Mouse (Mus musculus): ENCODE data around the gene Lrmda. TPM values are rescaled to one million over a fixed set of nuclear protein-coding genes. Genes with fewer than 3 reads are reported as not detected.

Lrmda gene
- polyA plus RNA-seq, 1 experiment from 2014 or later, result not detected

GRCm38 (mm10) chr14:21999588-21999987 lies 19.9 kb upstream of the Lrmda start:
- DNase-seq (ENCODE audit: low spot score) (no peak), ATAC-seq (replicated peaks; ENCODE audit: low FRiP score) (no peak)
- no peaks in the 10 kb centered on the region for H3K9me3 ChIP-seq (ENCODE audit: control insufficient read depth, low read length)
- H3K4me3 ChIP-seq (ENCODE audit: low read depth, low read length), result no peak overlapping the region
- no peak overlapping the region for H3K27ac ChIP-seq (ENCODE audit: low read depth, low read length)
- H3K4me2 ChIP-seq (ENCODE audit: low read depth, low read length, severe bottlenecking), result no peak overlapping the region
- WGBS, result 92% methylated on average over 4 of the region's 4 CpGs
- no peaks in the 10 kb centered on the region; the same call in 1 of the 2 replicates for H3K4me1 ChIP-seq (replicated peaks; ENCODE audit: control insufficient read depth, insufficient read depth, low read length)
- H3K36me3 ChIP-seq (ENCODE audit: control insufficient read depth, insufficient read depth, low read length), result no peaks in the 10 kb centered on the region
- H3K9ac ChIP-seq (ENCODE audit: low read length), result no peak overlapping the region
- H3K27me3 ChIP-seq (ENCODE audit: control insufficient read depth, insufficient read depth, low read length), result peaks cover 17% of the 10 kb centered on the region

- no peak overlapping the region for H3K4me2 ChIP-seq (ENCODE audit: low read depth, low read length, severe bottlenecking)
- DNase-seq (ENCODE audit: low spot score) (no peak), ATAC-seq (replicated peaks; ENCODE audit: low FRiP score) (no peak)
- no peak overlapping the region for H3K9ac ChIP-seq (ENCODE audit: low read length)
- H3K4me3 ChIP-seq (ENCODE audit: low read depth, low read length), result no peak overlapping the region
- H3K9me3 ChIP-seq (ENCODE audit: control insufficient read depth, low read length), result no peaks in the 10 kb centered on the region
- peaks cover 3% of the 10 kb centered on the region; the same call in 1 of the 2 replicates for H3K4me1 ChIP-seq (replicated peaks; ENCODE audit: control insufficient read depth, insufficient read depth, low read length)
- WGBS, result 84% methylated on average over 1 of the region's 1 CpGs
- H3K27ac ChIP-seq (ENCODE audit: low read depth, low read length), result no peak overlapping the region
- H3K36me3 ChIP-seq (ENCODE audit: control insufficient read depth, insufficient read depth, low read length), result no peaks in the 10 kb centered on the region
- H3K27me3 ChIP-seq (ENCODE audit: control insufficient read depth, insufficient read depth, low read length), result peaks cover 16% of the 10 kb centered on the region
These were observed 16.3 kb upstream of the Lrmda start for GRCm38 (mm10) chr14:22003231-22003630.

GRCm38 (mm10) chr14:22003631-22004030 lies 15.9 kb upstream of the Lrmda start:
- H3K36me3 ChIP-seq (ENCODE audit: control insufficient read depth, insufficient read depth, low read length), result no peaks in the 10 kb centered on the region
- no peaks in the 10 kb centered on the region for H3K9me3 ChIP-seq (ENCODE audit: control insufficient read depth, low read length)
- no peak overlapping the region for H3K27ac ChIP-seq (ENCODE audit: low read depth, low read length)
- no peak overlapping the region for H3K9ac ChIP-seq (ENCODE audit: low read length)
- no peak overlapping the region for H3K4me2 ChIP-seq (ENCODE audit: low read depth, low read length, severe bottlenecking)
- no peak for DNase-seq (ENCODE audit: low spot score)
- peaks cover 3% of the 10 kb centered on the region; the same call in 1 of the 2 replicates for H3K4me1 ChIP-seq (replicated peaks; ENCODE audit: control insufficient read depth, insufficient read depth, low read length)
- WGBS, result 88% methylated on average over 4 of the region's 4 CpGs
- no peak for ATAC-seq (replicated peaks; ENCODE audit: low FRiP score)
- H3K27me3 ChIP-seq (ENCODE audit: control insufficient read depth, insufficient read depth, low read length), result peaks cover 16% of the 10 kb centered on the region
- no peak overlapping the region for H3K4me3 ChIP-seq (ENCODE audit: low read depth, low read length)

- DNase-seq (ENCODE audit: low spot score), result peak; percentile 61
These were observed 14.6 kb upstream of the Lrmda start for GRCm38 (mm10) chr14:22004943-22005342.

GRCm38 (mm10) chr14:22007006-22007405 lies 12.5 kb upstream of the Lrmda start:
- H3K27me3 ChIP-seq (ENCODE audit: control insufficient read depth, insufficient read depth, low read length), result peaks cover 16% of the 10 kb centered on the region
- ATAC-seq (replicated peaks; ENCODE audit: low FRiP score), result no peak
- no peak for DNase-seq (ENCODE audit: low spot score)
- no peak overlapping the region for H3K27ac ChIP-seq (ENCODE audit: low read depth, low read length)
- no peak overlapping the region for H3K4me3 ChIP-seq (ENCODE audit: low read depth, low read length)
- H3K36me3 ChIP-seq (ENCODE audit: control insufficient read depth, insufficient read depth, low read length), result no peaks in the 10 kb centered on the region
- 86% methylated on average over 6 of the region's 6 CpGs for WGBS
- H3K4me1 ChIP-seq (replicated peaks; ENCODE audit: control insufficient read depth, insufficient read depth, low read length), result peaks cover 3% of the 10 kb centered on the region; the same call in 1 of the 2 replicates
- H3K4me2 ChIP-seq (ENCODE audit: low read depth, low read length, severe bottlenecking), result no peak overlapping the region
- no peak overlapping the region for H3K9ac ChIP-seq (ENCODE audit: low read length)
- no peaks in the 10 kb centered on the region for H3K9me3 ChIP-seq (ENCODE audit: control insufficient read depth, low read length)

More at GRCm38 (mm10) chr14:22004943-22005342, 14.6 kb upstream of the Lrmda start:
- Histone ChIP-seq H3K4me1 (replicated peaks; ENCODE audit: control insufficient read depth, insufficient read depth, low read length) (peaks cover 3% of the 10 kb centered on the region; the same call in 1 of the 2 replicates), H3K4me3 (ENCODE audit: low read depth, low read length) (no peak overlapping the region), H3K27ac (ENCODE audit: low read depth, low read length) (no peak overlapping the region), H3K4me2 (ENCODE audit: low read depth, low read length, severe bottlenecking) (no peak overlapping the region), H3K9ac (ENCODE audit: low read length) (no peak overlapping the region), H3K27me3 (ENCODE audit: control insufficient read depth, insufficient read depth, low read length) (peaks cover 16% of the 10 kb centered on the region), H3K9me3 (ENCODE audit: control insufficient read depth, low read length) (no peaks in the 10 kb centered on the region), H3K36me3 (ENCODE audit: control insufficient read depth, insufficient read depth, low read length) (no peaks in the 10 kb centered on the region)
- 13% methylated on average over 4 of the region's 4 CpGs for WGBS
- peak; percentile 65 for ATAC-seq (replicated peaks; ENCODE audit: low FRiP score)

- Histone ChIP-seq H3K4me3 (ENCODE audit: low read depth, low read length) (no peak overlapping the region), H3K36me3 (ENCODE audit: control insufficient read depth, insufficient read depth, low read length) (no peaks in the 10 kb centered on the region), H3K27ac (ENCODE audit: low read depth, low read length) (no peak overlapping the region), H3K9me3 (ENCODE audit: control insufficient read depth, low read length) (no peaks in the 10 kb centered on the region), H3K4me1 (replicated peaks; ENCODE audit: control insufficient read depth, insufficient read depth, low read length) (peaks cover under 1% of the 10 kb centered on the region), H3K4me2 (ENCODE audit: low read depth, low read length, severe bottlenecking) (no peak overlapping the region), H3K27me3 (ENCODE audit: control insufficient read depth, insufficient read depth, low read length) (peaks cover 23% of the 10 kb centered on the region), H3K9ac (ENCODE audit: low read length) (no peak overlapping the region)
- ATAC-seq (replicated peaks; ENCODE audit: low FRiP score), result no peak
- DNase-seq (ENCODE audit: low spot score), result no peak
- 86% methylated on average over 5 of the region's 5 CpGs for WGBS
These were observed 5.2 kb upstream of the Lrmda start for GRCm38 (mm10) chr14:22014315-22014714.

- 72% methylated on average over 4 of the region's 4 CpGs for WGBS
- Histone ChIP-seq H3K4me1 (replicated peaks; ENCODE audit: control insufficient read depth, insufficient read depth, low read length) (peaks cover 4% of the 10 kb centered on the region), H3K4me3 (ENCODE audit: low read depth, low read length) (no peak overlapping the region), H3K4me2 (ENCODE audit: low read depth, low read length, severe bottlenecking) (no peak overlapping the region), H3K9me3 (ENCODE audit: control insufficient read depth, low read length) (no peaks in the 10 kb centered on the region), H3K9ac (ENCODE audit: low read length) (no peak overlapping the region), H3K36me3 (ENCODE audit: control insufficient read depth, insufficient read depth, low read length) (no peaks in the 10 kb centered on the region), H3K27me3 (ENCODE audit: control insufficient read depth, insufficient read depth, low read length) (peaks cover 27% of the 10 kb centered on the region), H3K27ac (ENCODE audit: low read depth, low read length) (no peak overlapping the region)
- ATAC-seq (replicated peaks; ENCODE audit: low FRiP score) (no peak), DNase-seq (ENCODE audit: low spot score) (no peak)
These were observed 4.7 kb upstream of the Lrmda start for GRCm38 (mm10) chr14:22014781-22015180.

GRCm38 (mm10) chr14:22017011-22017410 lies 2.5 kb upstream of the Lrmda start:
- no peak for ATAC-seq (replicated peaks; ENCODE audit: low FRiP score)
- DNase-seq (ENCODE audit: low spot score), result no peak
- H3K27me3 ChIP-seq (ENCODE audit: control insufficient read depth, insufficient read depth, low read length), result peaks cover 36% of the 10 kb centered on the region

More at GRCm38 (mm10) chr14:22017011-22017410, 2.5 kb upstream of the Lrmda start:
- Histone ChIP-seq H3K27ac (ENCODE audit: low read depth, low read length) (no peak overlapping the region), H3K4me3 (ENCODE audit: low read depth, low read length) (no peak overlapping the region), H3K4me2 (ENCODE audit: low read depth, low read length, severe bottlenecking) (no peak overlapping the region), H3K9me3 (ENCODE audit: control insufficient read depth, low read length) (no peaks in the 10 kb centered on the region), H3K36me3 (ENCODE audit: control insufficient read depth, insufficient read depth, low read length) (no peaks in the 10 kb centered on the region), H3K4me1 (replicated peaks; ENCODE audit: control insufficient read depth, insufficient read depth, low read length) (peaks cover 6% of the 10 kb centered on the region), H3K9ac (ENCODE audit: low read length) (no peak overlapping the region)
- WGBS, result 82% methylated on average over 5 of the region's 5 CpGs
